Mouse (Mus musculus): ENCODE results near the gene Itpr1. TPM values are rescaled to one million over a fixed set of nuclear protein-coding genes. Genes with fewer than 3 reads are reported as not detected.

Itpr1 gene
- total and polyA plus RNA-seq, 3 experiments, result 9.3 to 25.7 (median 19.0) TPM

DNA sequence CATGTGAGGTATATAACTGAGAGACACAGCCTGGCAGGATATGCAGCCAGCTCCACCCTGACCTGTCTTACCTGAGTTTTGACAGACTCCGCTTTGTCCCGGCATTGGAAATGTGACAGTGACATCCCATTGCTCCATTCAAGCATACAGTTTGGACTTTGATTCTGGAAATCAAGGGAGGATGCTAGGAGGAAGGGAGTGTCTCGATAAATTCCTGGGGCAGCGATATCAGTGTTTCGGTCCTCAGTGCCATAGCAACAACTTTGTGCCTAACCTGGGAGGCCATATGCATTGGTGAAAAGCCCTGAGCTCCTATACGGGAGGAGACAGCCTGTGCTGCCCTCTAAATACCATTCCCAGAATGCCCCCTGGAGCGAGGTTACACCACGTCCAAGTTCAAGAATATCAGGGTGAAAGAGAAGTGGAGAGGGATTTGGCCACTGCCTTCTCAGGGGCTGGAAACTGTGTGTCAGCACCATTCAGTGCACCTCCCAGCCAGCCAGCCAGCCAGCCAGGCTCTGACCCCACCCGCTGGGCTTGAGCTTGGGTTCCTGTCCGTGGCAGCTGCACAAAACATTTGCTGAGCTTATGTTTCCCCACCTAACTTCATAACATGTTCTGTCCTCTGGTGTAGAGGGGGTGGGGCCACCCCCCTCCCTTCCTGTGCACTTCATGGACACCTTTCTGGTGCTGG, 319.7 kb downstream of the Itpr1 start:
- Histone ChIP-seq H3K4me3 (ENCODE audit: low read depth, low read length) (peak overlapping the region; percentile 36; the same call in 1 of the 2 replicates), H3K4me1 (ENCODE audit: insufficient read depth, low read depth, low read length) (peaks cover 86% of the 10 kb centered on the region), H3K27me3 (ENCODE audit: insufficient read depth, low read length) (no peaks in the 10 kb centered on the region), H3K36me3 (replicated peaks) (peaks cover 30% of the 10 kb centered on the region), H3K9me3 (replicated peaks) (no peaks in the 10 kb centered on the region)
- DNase-seq (ENCODE audit: low spot score) (no peak), ATAC-seq (ENCODE audit: extremely low read depth, insufficient number of reproducible peaks, low FRiP score, poor library complexity, severe bottlenecking) (no peak)
- TF ChIP-seq GATA2 (IDR thresholded peaks at IDR 0.05; ENCODE audit: borderline replicate concordance, low read depth, low read length) (no peak), TAL1 (conservative IDR thresholded peaks at IDR 0.05; ENCODE audit: low read depth, low read length) (no peak), GATA1 (IDR thresholded peaks at IDR 0.05; ENCODE audit: borderline replicate concordance, low read length) (no peak), POLR2AphosphoS5 (IDR thresholded peaks at IDR 0.05; ENCODE audit: insufficient replicate concordance, low read depth, low read length) (no peak), CTCF (IDR thresholded peaks at IDR 0.05; ENCODE audit: low read depth, low read length) (no peak)

DNA sequence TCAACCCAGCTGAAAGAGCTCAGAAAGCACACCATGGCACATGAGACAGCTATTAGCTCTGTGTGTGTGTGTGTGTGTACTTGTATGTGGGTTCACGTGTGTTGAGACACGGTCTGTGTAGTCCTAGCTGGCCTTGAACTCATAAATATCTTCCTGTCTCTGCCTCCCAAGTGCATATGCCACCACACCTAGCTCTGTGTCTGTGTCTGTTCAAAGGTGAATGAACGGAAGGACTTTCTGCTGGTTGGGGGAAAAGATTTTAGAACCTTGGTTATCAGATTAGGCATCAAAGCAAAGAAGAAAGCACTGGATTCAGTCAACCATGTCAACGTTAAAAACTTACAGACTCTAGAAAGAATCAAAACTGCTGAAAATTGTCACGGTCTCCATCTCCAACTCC, 321.2 kb downstream of the Itpr1 start:
- TF ChIP-seq POLR2AphosphoS5 (IDR thresholded peaks at IDR 0.05; ENCODE audit: insufficient replicate concordance, low read depth, low read length), result no peak
- no peak for TF ChIP-seq GATA2 (IDR thresholded peaks at IDR 0.05; ENCODE audit: borderline replicate concordance, low read depth, low read length)
- no peak for TF ChIP-seq TAL1 (conservative IDR thresholded peaks at IDR 0.05; ENCODE audit: low read depth, low read length)
- TF ChIP-seq GATA1 (IDR thresholded peaks at IDR 0.05; ENCODE audit: borderline replicate concordance, low read length), result no peak
- no peak for TF ChIP-seq CTCF (IDR thresholded peaks at IDR 0.05; ENCODE audit: low read depth, low read length)
- Histone ChIP-seq H3K27me3 (ENCODE audit: insufficient read depth, low read length) (no peaks in the 10 kb centered on the region), H3K4me1 (ENCODE audit: insufficient read depth, low read depth, low read length) (peaks cover 74% of the 10 kb centered on the region), H3K4me3 (ENCODE audit: low read depth, low read length) (no peak overlapping the region), H3K9me3 (replicated peaks) (no peaks in the 10 kb centered on the region), H3K36me3 (replicated peaks) (peaks cover 22% of the 10 kb centered on the region)
- DNase-seq (ENCODE audit: low spot score) (no peak), ATAC-seq (ENCODE audit: extremely low read depth, insufficient number of reproducible peaks, low FRiP score, poor library complexity, severe bottlenecking) (no peak)

DNA sequence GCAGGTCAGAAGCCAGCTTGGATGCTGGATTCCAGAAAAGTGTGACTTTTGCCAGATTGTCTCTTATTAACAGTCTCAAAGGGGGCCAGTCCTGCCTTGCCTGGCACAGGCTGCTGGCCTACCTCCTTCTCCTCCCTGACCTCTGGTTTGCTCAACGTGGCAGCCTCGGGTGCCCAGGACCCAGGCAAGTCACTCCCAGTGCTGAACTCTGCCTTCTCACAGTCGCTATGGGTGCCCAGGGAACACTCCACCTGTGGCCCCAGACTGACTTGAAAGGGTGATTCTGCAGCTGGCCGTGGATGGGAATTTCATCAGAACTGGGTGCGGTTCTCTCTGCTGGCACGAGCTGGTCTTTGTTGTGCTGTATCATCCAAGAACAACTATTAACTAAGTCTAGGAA, 321.7 kb downstream of the Itpr1 start:
- no peak overlapping the region for H3K4me3 ChIP-seq (ENCODE audit: low read depth, low read length)
- H3K27me3 ChIP-seq (ENCODE audit: insufficient read depth, low read length), result no peaks in the 10 kb centered on the region
- DNase-seq (ENCODE audit: low spot score), result no peak
- H3K36me3 ChIP-seq (replicated peaks), result peaks cover 21% of the 10 kb centered on the region
- H3K4me1 ChIP-seq (ENCODE audit: insufficient read depth, low read depth, low read length), result peaks cover 69% of the 10 kb centered on the region
- H3K9me3 ChIP-seq (replicated peaks), result no peaks in the 10 kb centered on the region
- ATAC-seq (ENCODE audit: extremely low read depth, insufficient number of reproducible peaks, low FRiP score, poor library complexity, severe bottlenecking), result no peak
- no peak for TF ChIP-seq GATA2 (IDR thresholded peaks at IDR 0.05; ENCODE audit: borderline replicate concordance, low read depth, low read length)
- TF ChIP-seq CTCF (IDR thresholded peaks at IDR 0.05; ENCODE audit: low read depth, low read length), result no peak
- no peak for TF ChIP-seq POLR2AphosphoS5 (IDR thresholded peaks at IDR 0.05; ENCODE audit: insufficient replicate concordance, low read depth, low read length)
- TF ChIP-seq GATA1 (IDR thresholded peaks at IDR 0.05; ENCODE audit: borderline replicate concordance, low read length), result no peak
- no peak for TF ChIP-seq TAL1 (conservative IDR thresholded peaks at IDR 0.05; ENCODE audit: low read depth, low read length)

DNA sequence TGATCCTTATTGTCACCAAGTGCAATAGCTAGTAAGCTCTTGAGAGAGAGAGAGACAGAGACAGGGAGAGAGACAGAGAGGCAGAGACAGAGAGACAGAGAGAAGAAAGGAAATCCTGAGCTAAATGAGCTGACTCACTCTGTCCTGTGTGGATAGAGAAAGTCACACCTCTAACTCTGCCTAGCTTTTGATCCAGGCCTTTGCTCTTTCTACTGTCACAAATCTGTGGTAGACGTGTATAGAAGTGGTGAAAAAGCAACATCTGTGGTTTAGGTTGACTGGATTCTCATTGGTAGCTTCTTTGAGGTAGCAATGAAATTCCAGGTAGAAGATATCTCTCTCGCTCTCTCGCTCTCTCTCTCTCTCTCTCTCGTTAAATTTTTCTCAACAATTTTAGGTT, 322.4 kb downstream of the Itpr1 start:
- no peak for TF ChIP-seq POLR2AphosphoS5 (IDR thresholded peaks at IDR 0.05; ENCODE audit: insufficient replicate concordance, low read depth, low read length)
- TF ChIP-seq GATA2 (IDR thresholded peaks at IDR 0.05; ENCODE audit: borderline replicate concordance, low read depth, low read length), result no peak
- TF ChIP-seq CTCF (IDR thresholded peaks at IDR 0.05; ENCODE audit: low read depth, low read length), result no peak
- TF ChIP-seq GATA1 (IDR thresholded peaks at IDR 0.05; ENCODE audit: borderline replicate concordance, low read length), result no peak
- no peak for TF ChIP-seq TAL1 (conservative IDR thresholded peaks at IDR 0.05; ENCODE audit: low read depth, low read length)
- ATAC-seq (ENCODE audit: extremely low read depth, insufficient number of reproducible peaks, low FRiP score, poor library complexity, severe bottlenecking) (no peak), DNase-seq (ENCODE audit: low spot score) (no peak)
- Histone ChIP-seq H3K36me3 (replicated peaks) (peaks cover 21% of the 10 kb centered on the region), H3K4me3 (ENCODE audit: low read depth, low read length) (no peak overlapping the region), H3K9me3 (replicated peaks) (no peaks in the 10 kb centered on the region), H3K27me3 (ENCODE audit: insufficient read depth, low read length) (no peaks in the 10 kb centered on the region), H3K4me1 (ENCODE audit: insufficient read depth, low read depth, low read length) (peaks cover 67% of the 10 kb centered on the region)

DNA sequence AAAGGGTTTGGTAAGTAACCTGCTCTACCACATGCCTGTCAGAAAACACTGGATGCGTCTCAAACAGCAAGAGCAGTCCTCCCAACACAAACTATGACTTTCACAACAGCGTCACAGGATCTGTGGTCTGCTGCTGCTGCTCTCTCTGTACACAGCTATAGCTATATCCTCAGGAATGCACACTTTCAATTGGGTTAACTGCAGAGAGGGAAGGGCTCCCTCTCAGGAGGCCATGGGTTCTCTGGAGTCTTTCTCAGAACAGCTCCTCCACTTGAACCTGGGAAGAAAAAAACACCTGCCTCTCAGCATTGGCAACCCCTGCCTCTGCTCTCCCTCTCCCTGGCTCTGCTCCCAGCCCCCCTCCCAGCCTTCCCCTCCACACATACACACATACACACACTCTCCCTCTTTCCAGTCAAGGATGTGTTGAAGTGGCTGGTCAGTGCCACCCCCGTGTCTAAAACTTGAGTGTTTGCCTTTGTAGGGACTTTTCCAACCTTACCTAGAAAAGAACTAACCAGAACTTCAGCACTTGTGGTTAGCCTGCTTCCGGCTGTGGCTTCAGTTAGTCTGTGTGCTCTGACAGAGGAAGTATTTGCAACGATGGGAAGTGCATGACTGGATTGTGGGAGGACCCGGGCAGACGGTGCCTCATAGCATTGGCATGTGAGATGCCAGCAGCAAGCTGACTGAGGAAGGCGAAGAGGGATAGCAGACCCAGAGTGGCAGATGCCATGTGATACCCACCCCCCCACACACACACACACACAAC, 323.8 kb downstream of the Itpr1 start:
- Histone ChIP-seq H3K9me3 (replicated peaks) (no peaks in the 10 kb centered on the region), H3K36me3 (replicated peaks) (peaks cover 28% of the 10 kb centered on the region), H3K4me1 (ENCODE audit: insufficient read depth, low read depth, low read length) (peaks cover 58% of the 10 kb centered on the region), H3K4me3 (ENCODE audit: low read depth, low read length) (peak overlapping the region; percentile 27; the same call in 1 of the 2 replicates), H3K27me3 (ENCODE audit: insufficient read depth, low read length) (no peaks in the 10 kb centered on the region)
- ATAC-seq (ENCODE audit: extremely low read depth, insufficient number of reproducible peaks, low FRiP score, poor library complexity, severe bottlenecking) (peak; percentile 85), DNase-seq (ENCODE audit: low spot score) (peak; percentile 52)
- TF ChIP-seq GATA1 (IDR thresholded peaks at IDR 0.05; ENCODE audit: borderline replicate concordance, low read length), result no peak
- TF ChIP-seq CTCF (IDR thresholded peaks at IDR 0.05; ENCODE audit: low read depth, low read length), result no peak
- TF ChIP-seq POLR2AphosphoS5 (IDR thresholded peaks at IDR 0.05; ENCODE audit: insufficient replicate concordance, low read depth, low read length), result no peak
- no peak for TF ChIP-seq GATA2 (IDR thresholded peaks at IDR 0.05; ENCODE audit: borderline replicate concordance, low read depth, low read length)
- TF ChIP-seq TAL1 (conservative IDR thresholded peaks at IDR 0.05; ENCODE audit: low read depth, low read length), result no peak

DNA sequence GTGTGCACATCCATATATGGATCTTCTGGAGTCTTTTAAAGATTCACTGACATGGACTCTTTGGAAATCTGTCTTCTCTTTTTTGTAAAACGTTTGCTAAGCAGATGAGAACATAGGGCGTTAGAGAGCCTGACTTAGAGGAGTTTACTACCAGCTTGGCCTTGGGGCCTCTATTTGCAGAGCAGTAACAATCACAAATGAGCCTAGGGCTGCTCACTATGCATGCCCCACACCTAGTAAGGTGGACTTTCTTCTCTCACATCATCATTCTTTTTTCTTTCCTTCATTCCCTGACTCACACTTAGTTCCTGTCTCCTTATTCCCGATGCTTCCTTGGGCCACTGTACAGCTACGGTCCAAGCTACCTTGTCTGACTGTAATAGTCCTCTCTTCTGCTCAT, 325.5 kb downstream of the Itpr1 start:
- peaks cover 43% of the 10 kb centered on the region for H3K4me1 ChIP-seq (ENCODE audit: insufficient read depth, low read depth, low read length)
- TF ChIP-seq POLR2AphosphoS5 (IDR thresholded peaks at IDR 0.05; ENCODE audit: insufficient replicate concordance, low read depth, low read length) (no peak), GATA2 (IDR thresholded peaks at IDR 0.05; ENCODE audit: borderline replicate concordance, low read depth, low read length) (no peak), GATA1 (IDR thresholded peaks at IDR 0.05; ENCODE audit: borderline replicate concordance, low read length) (no peak), CTCF (IDR thresholded peaks at IDR 0.05; ENCODE audit: low read depth, low read length) (no peak), TAL1 (conservative IDR thresholded peaks at IDR 0.05; ENCODE audit: low read depth, low read length) (no peak)
- H3K27me3 ChIP-seq (ENCODE audit: insufficient read depth, low read length), result no peaks in the 10 kb centered on the region
- no peak overlapping the region for H3K4me3 ChIP-seq (ENCODE audit: low read depth, low read length)
- no peaks in the 10 kb centered on the region for H3K9me3 ChIP-seq (replicated peaks)
- peaks cover 36% of the 10 kb centered on the region for H3K36me3 ChIP-seq (replicated peaks)
- no peak for DNase-seq (ENCODE audit: low spot score)
- ATAC-seq (ENCODE audit: extremely low read depth, insufficient number of reproducible peaks, low FRiP score, poor library complexity, severe bottlenecking), result no peak
